ENCODE assay signal across 12 mouse cellular contexts in genomic region chr4:128794198-128794597, GRCm38 (mm10). TPM values are rescaled to one million over a fixed set of nuclear protein-coding genes. Genes with fewer than 3 reads are reported as not detected.
DNase-seq lines count a peak whose midpoint lies in the region; ATAC-seq and TF ChIP-seq lines count a peak whose summit lies in the region.
"Had no signal": no experiment of that assay in that cellular context is flagged by ENCODE, and none has a peak within 500 bp of the region (broad histone marks: within the 10 kb centered on the region; RNA-seq: fewer than 3 reads in every experiment).

No protein-coding gene starts in this region.

- 0 out of 2 replicates have a peak overlapping the region, but pooled peaks have one; percentile 26 for H3K27ac ChIP-seq in liver, adult 2 months (replicated peaks; ENCODE audit: insufficient read depth, low read depth, low read length)
- no peak overlapping the region for H3K27ac ChIP-seq in liver, embryonic 11.5 days (ENCODE audit: low read depth, low read length)
- H3K27ac ChIP-seq: lung, embryonic 15.5 days; neural tube, embryonic 12.5 days had no signal

- no peaks in the 10 kb centered on the region for H3K27me3 ChIP-seq in liver, adult 2 months (ENCODE audit: control insufficient read depth, insufficient read depth, low read length)
- no peaks in the 10 kb centered on the region for H3K27me3 ChIP-seq in liver, embryonic 11.5 days (replicated peaks; ENCODE audit: control insufficient read depth, insufficient read depth, low read length)
- H3K27me3 ChIP-seq: lung, embryonic 15.5 days; neural tube, embryonic 12.5 days had no signal

- peaks cover 9% of the 10 kb centered on the region; the same call in 1 of the 2 replicates for H3K79me2 ChIP-seq in liver, adult 2 months (ENCODE audit: control insufficient read depth, insufficient read depth, low read length)

- peak; percentile 47 for DNase-seq in adrenal gland, postnatal 14 days
- DNase-seq in adrenal gland, adult (ENCODE audit: inconsistent age in 2 of 2, low spot score in 1 of 2): no peak
- DNase-seq in heart, adult 11 months: peak; percentile 79
- no peak for DNase-seq in heart, adult 8-10 months (ENCODE audit: low spot score)
- peak; percentile 86 for DNase-seq in liver, adult 2 months (ENCODE audit: extremely low read depth, low read depth, low spot score)
- DNase-seq in liver, embryonic 11.5 days (ENCODE audit: low spot score): no peak
- peak; percentile 93 to 94 for DNase-seq in kidney, postnatal 36 days
- no peak for DNase-seq in embryo, embryonic 11 days
- DNase-seq: gastrocnemius, postnatal 25 days had no signal

- TF ChIP-seq POLR2A in liver, adult 2 months (IDR thresholded peaks at IDR 0.05; ENCODE audit: extremely low read depth, insufficient read depth, low read length): no peak

- peaks cover 16% of the 10 kb centered on the region for H3K4me1 ChIP-seq in liver, adult 2 months (ENCODE audit: control insufficient read depth, insufficient read depth, low read length)
- peaks cover 21% of the 10 kb centered on the region for H3K4me1 ChIP-seq in liver, embryonic 11.5 days (replicated peaks; ENCODE audit: control insufficient read depth, insufficient read depth, low read length)

- no peak overlapping the region for H3K4me3 ChIP-seq in liver, adult 2 months (ENCODE audit: insufficient read depth, low read depth, low read length)
- H3K4me3 ChIP-seq in liver, embryonic 11.5 days (ENCODE audit: low read depth, low read length): no peak overlapping the region
- H3K4me3 ChIP-seq: lung, embryonic 15.5 days; neural tube, embryonic 12.5 days had no signal

- no peak overlapping the region for H3K4me2 ChIP-seq in liver, embryonic 11.5 days
- H3K4me2 ChIP-seq: lung, embryonic 15.5 days; neural tube, embryonic 12.5 days had no signal

- no peak for TF ChIP-seq CTCF in liver, adult 2 months (IDR thresholded peaks at IDR 0.05; ENCODE audit: low read depth, low read length)

- no peaks in the 10 kb centered on the region for H3K36me3 ChIP-seq in liver, adult 2 months (ENCODE audit: control insufficient read depth, insufficient read depth, low read length)
- H3K36me3 ChIP-seq in liver, embryonic 11.5 days (ENCODE audit: control insufficient read depth, insufficient read depth, low read length): peaks cover 2% of the 10 kb centered on the region; the same call in 1 of the 2 replicates

- WGBS in liver, adult 2 months: 23% methylated on average over 8 of the region's 8 CpGs
- 87% methylated on average over 8 of the region's 8 CpGs for WGBS in liver, embryonic 11.5 days

- ATAC-seq in liver, embryonic 11.5 days (replicated peaks; ENCODE audit: low FRiP score): no peak
- ATAC-seq: hindbrain, embryonic 16.5 days had no signal

- H3K9me3 ChIP-seq in liver, embryonic 11.5 days (ENCODE audit: control insufficient read depth, low read length): no peaks in the 10 kb centered on the region
- H3K9me3 ChIP-seq: lung, embryonic 15.5 days; neural tube, embryonic 12.5 days had no signal

- H3K9ac ChIP-seq in liver, adult 2 months (ENCODE audit: low read depth, low read length): no peak overlapping the region
- H3K9ac ChIP-seq in liver, embryonic 11.5 days (ENCODE audit: low read depth, low read length): no peak overlapping the region
- H3K9ac ChIP-seq: lung, embryonic 15.5 days; neural tube, embryonic 12.5 days had no signal

RNA-seq across cellular contexts. Expression of gene Zfp362, which starts 11.6 kb away (rescaled TPM):
- total RNA-seq in adrenal gland, postnatal 14 days (2021): 32.2 and 39.1 TPM in 2 replicates
- total RNA-seq in heart, adult 8-10 months (2022): 10 to 100 TPM; 10.1 to 13.3 (median 12.3) TPM
- total RNA-seq in liver, adult 2 months (2014; rRNA removed): 0.83 and 0.87 TPM in 2 replicates
- polyA plus RNA-seq in liver, adult 2 months (2012; rRNA removed): 5.7 and 6.2 TPM in 2 replicates
- polyA plus RNA-seq in liver, embryonic 11.5 days (2014; fragmentation: Nextera tagmentation; extraction: Ambion mirVana): 23.1 and 25.3 TPM in 2 replicates

RNA-seq across cellular contexts. Expression of gene A3galt2, which starts 39.0 kb away (rescaled TPM):
- total RNA-seq in adrenal gland, postnatal 14 days (2021): 0.26 TPM in 2 replicates
- total RNA-seq in heart, adult 8-10 months (2022): under 1 TPM in 2 of 4 experiments, not detected in 2; 0.09 to 0.11 TPM
- total RNA-seq in liver, adult 2 months (2014; rRNA removed): under 0.01 and 0.07 TPM in 2 replicates
- 0.02 TPM in 1 of 2 replicates, not detected in the other for polyA plus RNA-seq in liver, adult 2 months (2012; rRNA removed)
- polyA plus RNA-seq in liver, embryonic 11.5 days (2014; fragmentation: Nextera tagmentation; extraction: Ambion mirVana): 0.14 TPM in 1 of 2 replicates, not detected in the other

Comparison
In these comparisons a context has a peak if more than half of its experiments do, and no peak if none do; other contexts are left out.
1. DNase-seq: peak in adrenal gland, postnatal 14 days (single experiment), heart, adult 11 months (single experiment), liver, adult 2 months (single experiment) and kidney, postnatal 36 days (2 of 2); none in adrenal gland, adult (0 of 2), heart, adult 8-10 months (single experiment), liver, embryonic 11.5 days (single experiment) and embryo, embryonic 11 days (single experiment).